Mouse (Mus musculus) megakaryocyte progenitor cell, adult 5-6 weeks (primary cell): Measurements from ENCODE around the gene Cd151. TPM values are rescaled to one million over a fixed set of nuclear protein-coding genes. Genes with fewer than 3 reads are reported as not detected.
A peak's percentile ranks its signal among the peaks of the same experiment; 100 is the strongest.

Source experiments
- ATAC-seq: replicated peaks from 2 replicates; pipeline ENCODE4 v1.8.0; 2016; ENCODE audit warnings: mild to moderate bottlenecking, moderate TSS enrichment, inconsistent platforms; ENCODE audit not compliant: poor library complexity
- total RNA-seq, 2 experiments: library from RNA; stranded (forward) in 1 of 2; stranded (reverse) in 1 of 2; fragments of 157-497, 149-512 nt in 1 of 2; fragments of 200-1000 nt in 1 of 2; gene quantifications; 2 replicates each; pipeline versions ENCODE4 v1.2.3 to v1.2.4; 2015 to 2017

The Cd151 gene
- total RNA-seq, 2 experiments from 2014 or later, result 14.5 to 14.7 TPM

GRCm38 (mm10) chr7:141471236-141471635 lies 4.0 kb downstream of the Cd151 start:
- no peak for ATAC-seq

GRCm38 (mm10) chr7:141472226-141472625 lies 5.0 kb downstream of the Cd151 start:
- no peak for ATAC-seq

- no peak for ATAC-seq
These were observed 5.6 kb downstream of the Cd151 start for GRCm38 (mm10) chr7:141472763-141473162.

DNA sequence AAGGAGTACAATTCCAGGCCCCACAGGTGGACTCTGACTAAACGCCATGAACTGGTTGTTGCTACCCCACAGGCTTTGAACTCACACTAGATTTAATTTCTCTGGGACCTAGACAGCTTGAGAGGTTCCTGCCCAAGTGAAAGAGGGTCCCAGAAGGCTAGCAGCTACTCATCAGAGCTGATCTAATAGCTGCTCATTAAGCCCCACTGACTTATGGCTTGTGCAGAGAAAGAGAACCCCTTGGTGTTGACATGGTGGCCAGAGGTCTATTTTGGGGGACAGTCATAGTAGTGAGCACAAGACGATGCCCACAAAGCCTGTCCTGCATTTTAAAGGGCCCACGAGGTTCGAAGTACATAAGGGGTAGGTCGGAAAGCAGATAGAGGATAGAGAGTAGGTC lies 7.0 kb downstream of the Cd151 start:
- no peak for ATAC-seq

GRCm38 (mm10) chr7:141475011-141475804 lies 8.0 kb downstream of the Cd151 start, which contains the start of the genes Polr2l and Tspan4:
Gene Polr2l (minus strand): TSS chr7:141475132.
Gene Tspan4 (plus strand): TSS chr7:141475240.
- peak; percentile 63 for ATAC-seq

DNA sequence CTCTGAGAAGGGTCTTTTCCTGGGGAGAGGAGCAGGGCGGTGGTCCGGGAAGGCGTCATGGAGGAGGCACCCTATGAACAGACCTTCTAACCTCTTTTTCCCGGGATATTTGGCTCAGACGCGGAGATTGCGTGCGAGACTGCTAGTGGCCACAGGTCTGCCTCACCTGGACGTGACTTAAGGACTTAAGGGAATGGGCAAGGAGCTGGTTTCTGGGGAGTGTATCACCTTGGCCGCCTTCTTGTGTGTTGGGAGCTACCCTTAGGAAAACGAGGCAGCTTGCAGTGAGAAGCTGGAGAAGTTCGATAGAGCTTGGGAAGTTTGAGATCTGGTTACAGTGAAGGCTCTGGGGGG lies 8.6 kb downstream of the Cd151 start:
- ATAC-seq, result no peak

GRCm38 (mm10) chr7:141476226-141476980 lies 9.2 kb downstream of the Cd151 start:
- ATAC-seq, result peak; percentile 29

GRCm38 (mm10) chr7:141476981-141477370 lies 9.8 kb downstream of the Cd151 start:
- peak; percentile 9; the same call in 1 of the 2 replicates for ATAC-seq

- no peak for ATAC-seq
These were observed 10.5 kb downstream of the Cd151 start for GRCm38 (mm10) chr7:141477578-141478269.

GRCm38 (mm10) chr7:141478270-141478748 lies 11.1 kb downstream of the Cd151 start:
- ATAC-seq, result no peak

- peak; percentile 75 for ATAC-seq
These were observed 13.8 kb downstream of the Cd151 start for GRCm38 (mm10) chr7:141480842-141481497.

GRCm38 (mm10) chr7:141481498-141482401 lies 14.6 kb downstream of the Cd151 start:
- ATAC-seq, result peak; percentile 27

DNA sequence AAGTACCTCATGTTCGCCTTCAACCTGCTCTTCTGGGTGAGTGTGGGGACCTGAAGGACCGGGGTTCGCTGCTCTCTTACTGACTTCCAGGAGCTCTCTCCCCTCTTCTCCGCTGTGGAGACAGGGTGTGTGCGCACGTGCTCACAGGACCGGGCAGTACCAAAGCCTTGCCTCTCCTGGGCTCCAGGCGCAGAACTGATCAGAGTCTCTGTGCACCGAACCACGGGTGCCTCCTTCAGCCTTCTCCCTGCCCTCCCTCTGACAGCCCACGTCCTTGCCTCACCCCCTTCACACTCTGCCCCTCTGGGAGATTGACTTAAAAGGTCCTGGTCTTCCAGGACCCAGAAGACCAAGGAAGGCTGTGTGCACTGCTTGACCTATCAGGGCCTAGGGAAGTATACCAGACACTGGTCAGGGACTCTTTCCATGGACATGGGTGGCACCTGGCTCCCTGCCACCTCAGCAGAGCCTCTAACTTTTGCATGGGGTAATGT lies 15.4 kb downstream of the Cd151 start:
- ATAC-seq, result no peak

DNA sequence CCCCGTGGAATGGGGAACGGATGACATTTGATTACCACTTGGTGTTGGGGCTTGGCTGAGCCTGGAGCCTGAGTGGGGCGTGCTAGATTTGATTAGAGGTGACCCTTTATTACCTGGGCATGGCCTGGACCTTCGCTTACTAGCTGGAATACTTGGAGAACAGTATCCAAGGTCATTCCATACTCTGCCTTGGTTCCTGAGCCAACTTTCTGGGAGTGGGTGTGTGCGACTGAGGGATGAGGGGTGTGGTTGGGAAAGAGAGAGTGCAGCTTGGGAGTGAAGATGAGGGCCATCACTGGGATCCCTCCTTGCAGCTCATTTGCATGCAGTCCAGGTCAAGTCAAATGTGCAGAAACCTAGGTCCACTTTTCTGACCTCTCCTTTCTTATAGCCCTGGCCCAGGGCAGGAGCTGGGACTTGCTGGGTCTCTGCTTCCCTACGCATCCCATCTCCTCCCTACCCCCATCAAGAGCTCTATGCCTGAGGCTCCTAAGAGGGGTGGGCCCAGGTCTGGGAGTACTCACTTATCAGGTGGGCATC lies 16.0 kb downstream of the Cd151 start:
- ATAC-seq, result no peak

GRCm38 (mm10) chr7:141484186-141485120 lies 17.3 kb downstream of the Cd151 start:
- ATAC-seq, result no peak

DNA sequence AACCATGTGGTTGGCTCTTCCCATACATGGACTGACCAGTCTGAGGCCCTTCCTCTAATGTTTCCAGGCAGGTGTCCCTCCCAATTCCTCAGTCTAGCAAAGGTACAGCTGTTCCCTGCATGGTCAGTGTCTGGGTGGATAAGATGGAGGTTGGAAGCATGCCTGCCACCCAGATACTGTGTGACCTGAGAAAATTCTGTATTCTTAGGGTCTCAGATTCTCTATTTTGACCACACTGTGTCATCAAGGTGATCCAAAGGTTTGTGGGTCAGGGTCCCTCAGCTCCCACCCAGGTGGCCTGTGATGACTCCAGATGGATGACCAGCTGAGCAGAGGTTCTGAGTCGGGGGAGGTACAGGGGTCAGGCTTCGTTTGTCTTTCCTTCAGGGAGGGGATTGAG lies 18.0 kb downstream of the Cd151 start:
- no peak for ATAC-seq

DNA sequence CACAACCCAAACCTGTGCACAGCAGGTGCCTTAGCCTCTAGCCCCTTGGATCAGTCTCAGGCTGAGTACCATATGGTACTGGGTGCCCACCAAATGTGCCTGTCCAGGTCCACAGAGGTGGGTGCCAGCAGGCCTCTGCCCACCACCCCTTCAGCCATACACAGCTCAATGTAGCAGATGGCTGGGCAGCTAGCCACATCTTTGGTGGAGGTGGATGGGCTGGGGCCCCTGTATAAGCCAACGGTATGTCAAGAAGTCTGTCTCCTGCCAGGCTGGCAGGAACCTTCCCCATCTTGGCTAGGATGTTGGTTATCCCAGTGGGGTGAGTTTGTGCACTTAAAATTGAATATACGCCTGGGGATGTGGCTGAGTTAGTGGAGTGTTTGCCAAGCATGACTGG lies 18.4 kb downstream of the Cd151 start:
- ATAC-seq, result no peak

DNA sequence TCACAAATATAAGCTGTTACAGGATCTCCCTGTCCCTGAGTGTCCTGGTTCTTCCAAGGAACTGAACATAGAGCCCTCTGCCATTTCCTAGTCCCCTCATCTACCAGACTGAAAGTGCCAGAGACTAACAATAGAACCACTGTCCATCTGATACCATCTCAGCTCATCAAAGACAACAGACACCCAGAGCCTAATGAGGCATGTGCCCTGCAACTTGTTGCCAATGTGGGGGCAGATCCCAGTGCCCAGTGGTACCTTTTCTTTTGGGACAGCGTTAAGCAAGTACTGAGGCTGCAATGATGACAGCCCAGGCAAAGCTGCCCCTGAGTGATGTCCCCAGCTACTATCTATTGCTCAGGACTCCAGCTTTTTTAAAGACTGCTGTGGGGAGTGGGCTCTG lies 19.0 kb downstream of the Cd151 start:
- no peak for ATAC-seq
